Mouse (Mus musculus) embryonic fibroblast, embryonic 13.5 days (primary cell): ENCODE measurements around the gene Cd79a. TPM values are rescaled to one million over a fixed set of nuclear protein-coding genes. Genes with fewer than 3 reads are reported as not detected.

Source experiments
- H3K27ac ChIP-seq: 2 replicates; pipeline ENCODE4 v1.5.1; 2012; ENCODE audit warnings: low read length, control low read depth, inconsistent platforms; ENCODE audit not compliant: insufficient read depth
- H3K4me1 ChIP-seq: 2 replicates; pipeline ENCODE4 v1.6.1; 2011; ENCODE audit warnings: low read length; ENCODE audit not compliant: control insufficient read depth, insufficient read depth
- H3K4me3 ChIP-seq: 2 replicates; pipeline ENCODE4 v1.5.1; 2011; ENCODE audit warnings: mild to moderate bottlenecking, control low read depth, low read length; ENCODE audit not compliant: insufficient read depth
- CTCF ChIP-seq: IDR thresholded peaks from 2 replicates; pipeline ENCODE4 v1.5.1; 2011; ENCODE audit warnings: mild to moderate bottlenecking, control low read depth, low read length, moderate library complexity, borderline replicate concordance; ENCODE audit not compliant: insufficient read depth
- POLR2A ChIP-seq: IDR thresholded peaks from 2 replicates; pipeline ENCODE4 v1.6.1; 2011; ENCODE audit warnings: low read depth, mild to moderate bottlenecking, control low read depth, low read length, moderate library complexity
- polyA plus RNA-seq: library from polyadenylated mRNA; stranded (reverse); fragments of >200 nt; gene quantifications from 2 replicates; pipeline ENCODE4 v1.2.4, GENCODE M21; 2011; ENCODE audit warnings: low read depth; ENCODE audit not compliant: missing spikeins, insufficient read length

Cd79a gene
- not detected in 2 replicates for polyA plus RNA-seq

DNA sequence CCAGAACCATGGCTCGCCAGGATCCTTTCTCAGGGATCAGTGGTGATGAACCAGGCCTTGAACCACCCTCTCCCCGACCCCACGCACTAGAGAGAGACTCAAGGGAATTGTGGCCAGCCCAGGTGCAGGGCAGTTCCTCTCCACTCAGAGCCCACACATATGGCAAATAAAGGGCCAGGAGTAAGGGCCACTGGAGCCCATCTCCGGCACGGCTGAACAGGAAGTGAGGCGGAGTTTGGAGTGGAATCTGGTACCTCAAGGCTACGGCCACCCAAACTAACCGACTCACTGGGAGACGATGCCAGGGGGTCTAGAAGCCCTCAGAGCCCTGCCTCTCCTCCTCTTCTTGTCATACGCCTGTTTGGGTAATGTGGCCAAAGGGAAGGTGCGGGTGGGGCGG lies at the start of gene Cd79a:
Cd79a (plus strand) TSS at position 158 of the 400 bp plus-strand sequence.
- H3K27ac ChIP-seq: no peak within 1 kb of the TSS
- TF ChIP-seq CTCF: no peak
- no peak for TF ChIP-seq POLR2A
- no peak within 1 kb of the TSS for H3K4me3 ChIP-seq

DNA sequence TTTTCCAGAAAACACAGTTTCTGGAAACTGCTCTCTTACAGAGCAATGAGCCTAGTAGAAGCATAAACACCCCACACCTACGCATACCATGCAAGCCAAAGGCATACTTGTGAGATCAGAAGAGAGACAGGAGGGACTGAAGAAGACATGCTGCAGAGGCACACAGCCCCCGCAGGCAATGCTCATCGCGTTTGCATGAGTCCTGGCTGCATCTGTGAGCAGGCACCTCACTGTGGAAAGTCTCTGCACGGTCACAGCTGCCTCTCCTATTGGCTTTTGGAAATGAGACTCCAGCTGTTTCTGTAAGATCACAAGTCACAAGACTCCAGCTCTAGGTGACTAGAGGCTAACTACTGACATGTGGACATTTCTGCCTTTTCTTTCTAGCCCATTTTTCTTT lies 47.0 kb upstream of the Cd79a start:
- H3K4me1 ChIP-seq: 0 out of 2 replicates have a peak, but pooled peaks cover 4% of the 10 kb centered on the region
- TF ChIP-seq POLR2A (no peak), CTCF (no peak)
- H3K27ac ChIP-seq: no peak overlapping the region
- no peak overlapping the region for H3K4me3 ChIP-seq

More for the DNA sequence above, at the start of gene Cd79a:
- no peaks in the 10 kb centered on the region for H3K4me1 ChIP-seq

DNA sequence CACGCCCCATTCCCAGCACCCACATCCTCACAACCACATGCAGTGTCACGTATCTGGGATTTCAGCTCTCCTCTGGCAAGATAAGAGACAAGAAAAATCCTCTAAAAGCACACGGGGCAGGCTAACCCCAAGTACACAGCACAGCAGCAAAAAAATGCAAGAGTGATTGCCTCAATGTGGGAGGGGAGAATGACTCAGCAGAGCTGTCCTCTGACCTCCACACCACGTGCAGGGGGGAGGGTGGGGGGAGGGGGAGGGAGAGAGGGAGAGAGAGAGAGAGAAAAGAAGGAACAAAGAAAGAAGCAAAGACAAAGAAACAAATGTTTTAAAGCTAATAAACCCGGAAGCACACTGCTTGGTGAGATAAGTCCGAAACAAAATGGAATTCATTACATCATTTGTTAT lies 46.3 kb upstream of the Cd79a start:
- Histone ChIP-seq H3K4me1 (0 out of 2 replicates have a peak, but pooled peaks cover 4% of the 10 kb centered on the region), H3K27ac (no peak overlapping the region), H3K4me3 (no peak overlapping the region)
- TF ChIP-seq POLR2A: no peak
- TF ChIP-seq CTCF: no peak

DNA sequence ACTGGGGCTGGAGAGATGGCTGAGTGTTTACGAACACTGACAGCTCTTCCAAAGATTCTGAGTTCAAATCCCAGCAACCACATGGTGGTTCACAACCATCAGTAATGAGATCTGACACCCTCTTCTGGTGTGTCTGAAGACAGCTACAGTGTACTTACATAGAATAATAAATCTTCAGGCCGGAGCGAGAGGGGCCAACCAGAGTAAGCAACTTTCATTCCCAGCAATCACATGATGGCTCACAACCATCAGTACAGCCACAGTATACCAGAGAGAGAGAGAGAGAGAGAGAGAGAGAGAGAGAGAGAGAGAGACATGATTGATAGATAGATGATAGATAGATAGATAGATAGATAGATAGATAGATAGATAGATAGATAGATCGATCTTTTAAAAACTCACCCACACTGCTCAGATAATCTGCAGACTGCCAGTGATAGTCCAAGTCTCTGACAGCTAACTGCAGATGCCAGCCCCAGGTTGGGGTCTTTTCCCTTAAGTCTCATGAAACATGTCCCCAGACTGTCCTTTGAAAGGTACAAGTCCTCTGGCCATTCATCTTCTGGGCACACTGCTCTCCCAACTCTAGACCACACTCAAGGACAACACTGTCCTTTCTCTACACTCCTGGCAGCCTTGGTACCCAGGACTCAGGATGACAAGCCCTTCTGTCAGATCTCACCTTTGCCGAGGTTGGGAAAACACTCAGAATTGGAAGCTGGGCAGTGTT lies 45.4 kb upstream of the Cd79a start:
- no peak for TF ChIP-seq POLR2A
- no peak for TF ChIP-seq CTCF
- Histone ChIP-seq H3K4me1 (0 out of 2 replicates have a peak, but pooled peaks cover 4% of the 10 kb centered on the region), H3K4me3 (no peak overlapping the region), H3K27ac (no peak overlapping the region)

DNA sequence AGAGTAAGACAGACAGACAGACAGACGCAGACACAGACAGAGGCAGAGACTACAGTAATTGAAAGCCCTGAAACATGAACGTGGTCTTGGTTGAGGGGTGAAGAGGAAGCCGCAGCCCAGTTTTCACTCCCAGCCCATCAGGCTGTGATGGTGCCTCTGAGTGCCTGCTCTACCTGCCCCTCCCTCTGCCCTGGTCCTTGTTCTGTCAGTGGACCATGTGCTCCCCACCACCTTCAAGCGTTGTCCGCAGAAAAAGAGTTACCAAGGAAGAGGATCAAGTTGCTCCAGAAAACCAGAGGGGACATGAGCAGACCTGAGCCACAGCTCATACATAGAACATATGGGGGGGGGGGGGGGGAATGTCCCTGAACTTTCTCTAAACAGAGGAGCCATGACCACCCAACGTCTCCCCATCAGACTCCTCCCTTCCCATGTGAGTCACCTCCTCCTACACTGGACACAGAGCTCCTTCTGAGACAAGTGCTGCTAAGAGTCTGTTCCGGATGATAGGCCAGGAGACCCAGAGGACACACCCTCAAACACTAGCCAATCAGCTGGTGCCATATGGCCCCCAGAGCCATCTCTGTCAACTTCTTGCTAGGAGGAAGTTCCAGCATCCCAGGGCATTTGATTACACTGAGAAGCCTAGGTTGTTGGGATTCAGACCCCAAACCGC lies 44.5 kb upstream of the Cd79a start:
- Histone ChIP-seq H3K27ac (no peak overlapping the region), H3K4me1 (0 out of 2 replicates have a peak, but pooled peaks cover 4% of the 10 kb centered on the region), H3K4me3 (no peak overlapping the region)
- no peak for TF ChIP-seq POLR2A
- no peak for TF ChIP-seq CTCF

DNA sequence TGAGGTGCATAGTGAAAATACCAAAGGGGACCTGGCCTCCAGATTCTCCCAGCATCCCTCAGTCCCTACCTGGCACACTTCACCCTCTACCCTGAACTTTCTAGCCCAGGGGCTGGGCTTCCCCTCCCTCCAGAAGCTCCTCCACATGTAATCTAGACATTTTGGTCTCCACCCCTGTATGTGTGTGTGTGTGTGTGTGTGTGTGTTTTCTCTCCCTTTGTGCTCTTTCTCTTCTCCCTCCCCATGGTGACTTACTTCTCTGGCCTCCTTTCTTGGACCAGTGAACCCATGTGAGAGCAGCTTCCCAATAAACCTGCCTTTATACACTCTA lies 44.0 kb upstream of the Cd79a start:
- no peak overlapping the region for H3K4me3 ChIP-seq
- TF ChIP-seq CTCF: no peak
- no peak for TF ChIP-seq POLR2A
- no peak overlapping the region for H3K27ac ChIP-seq
- 0 out of 2 replicates have a peak, but pooled peaks cover 4% of the 10 kb centered on the region for H3K4me1 ChIP-seq

DNA sequence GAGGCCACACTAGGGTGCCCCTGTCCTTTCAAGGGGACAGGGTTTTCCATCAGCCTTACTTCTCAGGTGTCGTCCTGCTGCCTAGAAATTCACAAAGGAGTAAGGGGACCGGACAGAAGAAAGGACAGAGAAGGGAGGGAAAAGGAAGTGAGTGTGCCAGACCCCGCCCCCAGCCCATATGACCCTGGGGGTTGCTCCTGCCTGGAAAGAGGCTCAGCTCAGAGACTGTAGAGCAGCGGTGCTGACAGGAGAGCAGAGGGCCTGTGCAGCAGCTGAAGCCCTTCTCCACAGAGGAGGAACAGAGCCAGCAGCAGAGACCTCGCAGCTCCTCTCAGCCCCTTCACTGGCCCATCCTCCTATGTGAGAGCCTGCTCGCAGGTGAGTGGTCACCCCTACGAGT lies 43.5 kb upstream of the Cd79a start:
- Histone ChIP-seq H3K4me3 (no peak overlapping the region), H3K27ac (no peak overlapping the region), H3K4me1 (0 out of 2 replicates have a peak, but pooled peaks cover 4% of the 10 kb centered on the region)
- TF ChIP-seq POLR2A (no peak), CTCF (no peak)

DNA sequence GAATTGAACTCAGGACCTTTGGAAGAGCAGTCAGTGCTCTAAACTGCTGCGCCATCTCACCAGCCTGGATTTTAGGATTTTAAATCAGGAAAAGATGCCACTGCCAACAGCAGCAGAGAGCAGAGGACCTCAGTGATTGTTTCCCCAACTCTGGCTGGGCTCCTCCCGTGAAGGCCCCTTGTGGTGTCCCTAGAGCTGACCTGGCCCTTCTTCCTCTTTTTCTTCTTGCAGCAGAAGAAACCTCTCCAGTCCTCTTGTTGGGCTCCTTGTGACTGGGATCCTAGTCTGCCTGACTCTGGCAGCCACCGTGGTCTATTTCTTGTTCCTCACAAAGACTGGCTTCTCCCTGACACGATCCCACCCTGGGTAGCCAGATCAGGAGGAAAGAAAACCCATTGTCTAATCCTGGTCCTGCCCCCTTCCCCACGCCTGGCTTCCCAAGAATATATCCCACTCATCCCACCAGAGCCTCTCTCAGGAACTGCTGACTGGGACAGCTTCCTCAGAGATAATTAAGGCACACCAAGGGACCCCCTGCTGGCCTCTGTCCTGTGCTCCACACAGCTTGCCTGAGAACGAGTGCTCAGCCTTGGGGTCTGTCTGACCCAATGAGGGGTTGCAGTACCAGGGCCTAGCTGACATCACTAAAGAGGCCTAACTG lies 40.6 kb upstream of the Cd79a start:
- Histone ChIP-seq H3K4me1 (no peaks in the 10 kb centered on the region), H3K4me3 (no peak overlapping the region), H3K27ac (no peak overlapping the region)
- no peak for TF ChIP-seq POLR2A
- TF ChIP-seq CTCF: no peak

DNA sequence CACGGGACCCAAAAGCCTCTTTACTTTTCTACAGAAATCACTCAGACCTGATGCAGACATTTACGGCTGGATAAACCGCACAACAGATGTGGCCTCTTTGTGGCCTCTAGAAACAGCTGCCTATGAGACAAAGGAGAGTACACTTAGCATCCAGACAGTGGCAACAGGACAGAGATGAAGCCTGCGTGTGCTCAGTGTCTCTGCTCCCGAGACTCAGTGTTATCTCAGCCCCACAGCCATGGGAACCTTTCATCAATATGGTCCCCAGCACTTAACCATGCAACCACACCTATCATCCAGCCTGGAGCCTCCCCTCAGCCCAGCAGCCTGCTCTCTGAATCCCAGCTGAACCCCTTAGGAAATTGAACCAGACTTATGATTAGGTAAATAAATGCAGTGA lies 37.9 kb upstream of the Cd79a start:
- no peak overlapping the region for H3K4me3 ChIP-seq
- TF ChIP-seq POLR2A (no peak), CTCF (no peak)
- no peak overlapping the region for H3K27ac ChIP-seq
- no peaks in the 10 kb centered on the region for H3K4me1 ChIP-seq
